Mouse (Mus musculus): ENCODE measurements around the gene Anks1. TPM values are rescaled to one million over a fixed set of nuclear protein-coding genes. Genes with fewer than 3 reads are reported as not detected.

The Anks1 gene
- polyA plus RNA-seq, 1 experiment from 2014 or later, result 50.4 TPM

- H3K27ac ChIP-seq (replicated peaks), result no peak overlapping the region; the same call in 1 of the 2 replicates
- no peaks in the 10 kb centered on the region for H3K27me3 ChIP-seq (replicated peaks)
- H3K4me2 ChIP-seq, result no peak overlapping the region
- H3K9me3 ChIP-seq (replicated peaks), result no peaks in the 10 kb centered on the region
- peaks cover 53% of the 10 kb centered on the region for H3K4me1 ChIP-seq
- no peak overlapping the region for H3K9ac ChIP-seq (replicated peaks)
- ATAC-seq (ENCODE audit: low FRiP score), result no peak
- H3K36me3 ChIP-seq, result no peaks in the 10 kb centered on the region
- no peak overlapping the region for H3K4me3 ChIP-seq (replicated peaks)
Observed at GRCm38 (mm10) chr17:28005393-28005792, 96.3 kb downstream of the Anks1 start.

GRCm38 (mm10) chr17:28006208-28006607, 97.1 kb downstream of the Anks1 start:
- 88% methylated on average over 8 of the region's 8 CpGs for WGBS
- Histone ChIP-seq H3K27ac (replicated peaks) (peak overlapping the region; percentile 74; the same call in 1 of the 2 replicates), H3K36me3 (no peaks in the 10 kb centered on the region), H3K4me2 (0 out of 2 replicates have a peak overlapping the region, but pooled peaks have one; percentile 5), H3K9me3 (replicated peaks) (no peaks in the 10 kb centered on the region), H3K27me3 (replicated peaks) (no peaks in the 10 kb centered on the region), H3K4me1 (peaks cover 53% of the 10 kb centered on the region), H3K4me3 (replicated peaks) (no peak overlapping the region), H3K9ac (replicated peaks) (no peak overlapping the region)
- ATAC-seq (ENCODE audit: low FRiP score), result no peak

- Histone ChIP-seq H3K36me3 (no peaks in the 10 kb centered on the region), H3K4me3 (replicated peaks) (no peak overlapping the region), H3K27me3 (replicated peaks) (no peaks in the 10 kb centered on the region), H3K4me2 (peak overlapping the region; percentile 5; the same call in 1 of the 2 replicates), H3K4me1 (peaks cover 55% of the 10 kb centered on the region), H3K27ac (replicated peaks) (peak overlapping the region; percentile 74), H3K9me3 (replicated peaks) (no peaks in the 10 kb centered on the region), H3K9ac (replicated peaks) (no peak overlapping the region)
- no peak for ATAC-seq (ENCODE audit: low FRiP score)
- WGBS, result 51% methylated on average over 5 of the region's 5 CpGs
Observed at GRCm38 (mm10) chr17:28006611-28007010, 97.5 kb downstream of the Anks1 start.

GRCm38 (mm10) chr17:28007179-28007811, 98.2 kb downstream of the Anks1 start:
- Histone ChIP-seq H3K27me3 (replicated peaks) (no peaks in the 10 kb centered on the region), H3K27ac (replicated peaks) (peak overlapping the region; percentile 74), H3K9me3 (replicated peaks) (no peaks in the 10 kb centered on the region), H3K36me3 (no peaks in the 10 kb centered on the region), H3K4me3 (replicated peaks) (0 out of 2 replicates have a peak overlapping the region, but pooled peaks have one; percentile 5), H3K4me1 (peaks cover 58% of the 10 kb centered on the region), H3K9ac (replicated peaks) (no peak overlapping the region), H3K4me2 (peak overlapping the region; percentile 45)
- no peak for ATAC-seq (ENCODE audit: low FRiP score)
- WGBS, result 15% methylated on average over 29 of the region's 29 CpGs

- WGBS, result 28% methylated on average over 27 of the region's 27 CpGs
- peaks cover 62% of the 10 kb centered on the region for H3K4me1 ChIP-seq
- no peak for ATAC-seq (ENCODE audit: low FRiP score)
- no peaks in the 10 kb centered on the region for H3K27me3 ChIP-seq (replicated peaks)
- H3K4me3 ChIP-seq (replicated peaks), result 0 out of 2 replicates have a peak overlapping the region, but pooled peaks have one; percentile 5
- H3K36me3 ChIP-seq, result no peaks in the 10 kb centered on the region
- peak overlapping the region; percentile 45 for H3K4me2 ChIP-seq
- peak overlapping the region; percentile 74 for H3K27ac ChIP-seq (replicated peaks)
- H3K9me3 ChIP-seq (replicated peaks), result no peaks in the 10 kb centered on the region
- no peak overlapping the region for H3K9ac ChIP-seq (replicated peaks)
Observed at GRCm38 (mm10) chr17:28007857-28008564, 98.9 kb downstream of the Anks1 start.

- peaks cover 68% of the 10 kb centered on the region for H3K4me1 ChIP-seq
- WGBS, result 71% methylated on average over 8 of the region's 8 CpGs
- no peaks in the 10 kb centered on the region for H3K36me3 ChIP-seq
Observed at GRCm38 (mm10) chr17:28008565-28008981, 99.5 kb downstream of the Anks1 start.

GRCm38 (mm10) chr17:28009066-28009715, 100.1 kb downstream of the Anks1 start:
- Histone ChIP-seq H3K27me3 (replicated peaks) (no peaks in the 10 kb centered on the region), H3K4me2 (peak overlapping the region; percentile 45), H3K4me3 (replicated peaks) (0 out of 2 replicates have a peak overlapping the region, but pooled peaks have one; percentile 3), H3K27ac (replicated peaks) (no peak overlapping the region), H3K9me3 (replicated peaks) (no peaks in the 10 kb centered on the region), H3K9ac (replicated peaks) (no peak overlapping the region), H3K4me1 (peaks cover 74% of the 10 kb centered on the region), H3K36me3 (no peaks in the 10 kb centered on the region)
- no peak for ATAC-seq (ENCODE audit: low FRiP score)
- WGBS, result 56% methylated on average over 10 of the region's 10 CpGs

More at GRCm38 (mm10) chr17:28008565-28008981, 99.5 kb downstream of the Anks1 start:
- Histone ChIP-seq H3K4me2 (peak overlapping the region; percentile 45), H3K9ac (replicated peaks) (no peak overlapping the region), H3K27me3 (replicated peaks) (no peaks in the 10 kb centered on the region), H3K27ac (replicated peaks) (0 out of 2 replicates have a peak overlapping the region, but pooled peaks have one; percentile 20), H3K4me3 (replicated peaks) (0 out of 2 replicates have a peak overlapping the region, but pooled peaks have one; percentile 5), H3K9me3 (replicated peaks) (no peaks in the 10 kb centered on the region)
- ATAC-seq (ENCODE audit: low FRiP score), result no peak

- Histone ChIP-seq H3K36me3 (no peaks in the 10 kb centered on the region), H3K9me3 (replicated peaks) (no peaks in the 10 kb centered on the region), H3K4me1 (peaks cover 78% of the 10 kb centered on the region), H3K27me3 (replicated peaks) (no peaks in the 10 kb centered on the region), H3K4me2 (peak overlapping the region; percentile 45; the same call in 1 of the 2 replicates), H3K4me3 (replicated peaks) (no peak overlapping the region), H3K27ac (replicated peaks) (no peak overlapping the region), H3K9ac (replicated peaks) (no peak overlapping the region)
- no peak for ATAC-seq (ENCODE audit: low FRiP score)
- 88% methylated on average over 7 of the region's 7 CpGs for WGBS
Observed at GRCm38 (mm10) chr17:28009716-28010114, 100.6 kb downstream of the Anks1 start.

GRCm38 (mm10) chr17:28010925-28011324, 101.8 kb downstream of the Anks1 start:
- Histone ChIP-seq H3K4me1 (peaks cover 74% of the 10 kb centered on the region), H3K4me2 (no peak overlapping the region), H3K36me3 (no peaks in the 10 kb centered on the region), H3K9me3 (replicated peaks) (no peaks in the 10 kb centered on the region), H3K27ac (replicated peaks) (no peak overlapping the region), H3K4me3 (replicated peaks) (no peak overlapping the region), H3K27me3 (replicated peaks) (no peaks in the 10 kb centered on the region), H3K9ac (replicated peaks) (no peak overlapping the region)
- 95% methylated on average over 2 of the region's 2 CpGs for WGBS
- ATAC-seq (ENCODE audit: low FRiP score), result no peak

GRCm38 (mm10) chr17:28012851-28013250, 103.7 kb downstream of the Anks1 start:
- Histone ChIP-seq H3K4me3 (replicated peaks) (no peak overlapping the region), H3K27me3 (replicated peaks) (no peaks in the 10 kb centered on the region), H3K9ac (replicated peaks) (no peak overlapping the region), H3K4me1 (peaks cover 60% of the 10 kb centered on the region), H3K9me3 (replicated peaks) (no peaks in the 10 kb centered on the region), H3K4me2 (peak overlapping the region; percentile 45), H3K36me3 (no peaks in the 10 kb centered on the region), H3K27ac (replicated peaks) (peak overlapping the region; percentile 70)
- ATAC-seq (ENCODE audit: low FRiP score), result no peak
- 64% methylated on average over 6 of the region's 6 CpGs for WGBS

- Histone ChIP-seq H3K27ac (replicated peaks) (peak overlapping the region; percentile 70), H3K36me3 (no peaks in the 10 kb centered on the region), H3K4me3 (replicated peaks) (no peak overlapping the region), H3K9me3 (replicated peaks) (no peaks in the 10 kb centered on the region), H3K27me3 (replicated peaks) (no peaks in the 10 kb centered on the region), H3K4me2 (peak overlapping the region; percentile 45), H3K4me1 (peaks cover 58% of the 10 kb centered on the region), H3K9ac (replicated peaks) (no peak overlapping the region)
- WGBS, result 15% methylated on average over 12 of the region's 12 CpGs
- peak; percentile 85 for ATAC-seq (ENCODE audit: low FRiP score)
Observed at GRCm38 (mm10) chr17:28013259-28013875, 104.3 kb downstream of the Anks1 start.

Measured in neural tube, embryonic 15.5 days (tissue).